Mouse (Mus musculus): ENCODE results near the gene Nlrp4e. TPM values are rescaled to one million over a fixed set of nuclear protein-coding genes. Genes with fewer than 3 reads are reported as not detected.
"Not testable (repeated sequence)": the region's sequence is repeated elsewhere in the genome, so short reads cannot be mapped to it uniquely, and the experiment has no call there.

Gene Nlrp4e
- total RNA-seq (2021) = not detected
- long read RNA-seq, experiment 1 = 0 reads
- long read RNA-seq, experiment 2 = 0 reads

DNA sequence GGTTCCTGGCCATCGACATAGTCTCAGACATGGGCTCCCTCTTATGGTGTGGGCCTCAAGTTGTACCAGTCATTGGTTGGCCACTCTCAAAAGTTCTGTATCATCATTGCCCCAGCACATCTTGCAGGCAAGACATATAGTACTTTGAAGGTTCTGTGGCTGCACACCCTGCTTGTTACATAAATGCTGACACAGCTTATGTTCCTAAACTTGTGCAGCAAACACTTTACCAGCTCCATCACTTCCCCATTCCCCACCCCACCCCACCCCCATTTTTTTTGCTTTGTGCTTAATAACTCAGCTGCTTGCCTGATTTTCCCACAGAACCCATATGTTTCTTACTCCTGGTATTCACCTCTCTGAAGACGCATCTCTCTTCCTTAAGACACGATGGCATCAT lies at the start of gene Nlrp4e:
Nlrp4e (plus strand) TSS at position 301 of the 400 bp plus-strand sequence.
- not testable (repeated sequence) for DNase-seq

DNA sequence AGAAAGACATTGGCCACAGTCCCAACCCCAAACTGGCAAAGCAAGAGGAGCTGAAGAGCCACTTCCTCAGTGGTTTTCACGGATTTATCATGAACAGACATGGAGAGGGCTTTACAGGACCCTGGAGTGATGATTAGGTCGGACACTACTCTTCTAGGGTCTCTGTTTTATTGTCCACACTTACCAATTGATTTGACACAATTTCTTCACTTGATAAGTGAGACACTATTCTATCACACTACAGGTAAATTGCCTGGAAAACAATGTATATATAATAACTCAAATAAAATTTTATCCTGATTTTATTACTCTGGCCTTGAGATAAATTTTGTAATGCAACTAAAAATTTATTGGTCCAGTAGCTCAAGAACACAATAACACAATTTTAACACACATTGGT lies 49.4 kb upstream of the Nlrp4e start, which contains the start of gene Vmn1r166:
Vmn1r166 (minus strand) TSS at position 101 of the 400 bp plus-strand sequence.
- DNase-seq = not testable (repeated sequence)

DNA sequence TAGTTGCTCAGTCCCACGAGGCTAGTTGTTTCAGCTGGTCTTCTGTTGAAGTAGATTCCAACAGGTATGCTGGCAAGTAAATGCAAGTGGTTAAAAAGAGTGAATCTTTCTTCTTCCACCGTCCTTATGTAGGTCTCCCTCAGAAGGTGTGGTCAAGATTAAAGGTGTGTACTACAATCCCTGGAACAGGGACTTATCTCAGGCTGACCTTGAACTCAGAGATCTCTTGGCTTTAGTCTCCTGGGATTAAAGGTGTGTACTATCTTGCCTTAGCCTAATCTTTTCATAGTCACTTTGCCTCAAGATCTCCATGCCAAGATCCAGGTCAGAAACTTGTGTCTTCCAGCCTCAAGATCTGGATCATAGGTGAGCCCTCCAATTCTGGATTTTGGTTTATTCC lies 22.2 kb upstream of the Nlrp4e start, which contains the start of gene Gm6902:
Gm6902 (minus strand) TSS at position 101 of the 400 bp plus-strand sequence.
- DNase-seq = not testable (repeated sequence)

DNA sequence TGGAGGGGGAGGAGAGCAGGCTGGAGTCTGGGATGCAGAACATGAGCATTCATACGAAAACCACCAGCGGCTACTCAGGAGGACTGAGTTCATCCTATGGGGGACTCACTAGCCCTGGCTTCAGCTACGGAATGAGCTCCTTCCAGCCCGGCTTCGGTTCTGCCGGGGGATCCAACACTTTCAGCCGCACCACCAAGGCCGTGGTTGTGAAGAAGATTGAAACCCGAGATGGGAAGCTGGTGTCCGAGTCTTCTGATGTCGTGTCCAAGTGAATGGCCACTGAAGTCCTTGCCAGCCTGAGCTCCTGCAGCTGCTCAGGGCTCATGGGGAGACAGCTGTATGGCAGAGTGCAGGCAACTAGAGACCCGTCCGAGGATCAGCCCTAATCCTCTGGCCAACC lies 57.3 kb downstream of the Nlrp4e start:
- DNase-seq = not testable (repeated sequence)

DNA sequence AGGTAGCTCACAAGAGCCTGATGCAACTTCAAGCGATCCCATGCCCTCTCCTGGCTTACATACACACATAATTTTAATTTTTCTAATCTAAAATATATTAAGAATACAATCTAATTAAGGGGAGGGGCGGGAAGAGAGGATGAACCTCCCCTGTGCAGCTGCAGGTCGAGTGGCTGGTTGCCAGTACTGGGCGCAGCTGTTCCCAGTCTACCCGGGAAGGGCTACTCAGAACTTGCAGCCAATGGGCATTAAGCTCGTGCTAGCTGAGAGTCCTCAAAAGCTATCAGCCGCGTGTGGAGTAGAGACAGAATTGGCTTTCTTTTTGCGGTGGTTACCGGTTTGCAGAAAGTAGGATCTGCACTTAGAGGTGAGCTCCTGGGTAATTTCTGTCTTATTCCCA lies 84.6 kb downstream of the Nlrp4e start, which contains the start of gene Nlrp5:
Nlrp5 (plus strand) TSS at position 301 of the 400 bp plus-strand sequence.
- no peak for DNase-seq

Small RNA genes lying within 50 kb of the gene (microRNA-seq; reads per million reads assigned to microRNA genes)
- gene Gm25196 = 0 reads per million in 2 experiments

Other genes starting within 250 kb of the Nlrp4e start
- not detected for gene Vmn1r163, start 245.7 kb upstream of the Nlrp4e start, total RNA-seq (2021)
- gene Gm8720, start 233.7 kb upstream of the Nlrp4e start, total RNA-seq (2021) = not detected
- gene Gm10662, start 156.7 kb upstream of the Nlrp4e start, total RNA-seq (2021) = not detected
- not detected for gene Vmn1r165, start 83.9 kb upstream of the Nlrp4e start, total RNA-seq (2021)
- not detected for gene Vmn1r166, start 49.5 kb upstream of the Nlrp4e start, total RNA-seq (2021)
- not detected for gene Gm6902, start 22.3 kb upstream of the Nlrp4e start, total RNA-seq (2021)
- gene Nlrp5, start 84.7 kb downstream of the Nlrp4e start, total RNA-seq (2021) = under 1 TPM; 0.07 to 0.14 TPM
- gene Vmn1r167, start 206.0 kb downstream of the Nlrp4e start, total RNA-seq (2021) = not detected
- gene Vmn1r168, start 238.5 kb downstream of the Nlrp4e start, total RNA-seq (2021) = not detected